Mouse (Mus musculus): ENCODE data around the gene Map3k12. TPM values are rescaled to one million over a fixed set of nuclear protein-coding genes. Genes with fewer than 3 reads are reported as not detected.

Map3k12 gene
- total and polyA plus RNA-seq, 2 experiments from 2014 or later, result 39.4 to 75.0 TPM

DNA sequence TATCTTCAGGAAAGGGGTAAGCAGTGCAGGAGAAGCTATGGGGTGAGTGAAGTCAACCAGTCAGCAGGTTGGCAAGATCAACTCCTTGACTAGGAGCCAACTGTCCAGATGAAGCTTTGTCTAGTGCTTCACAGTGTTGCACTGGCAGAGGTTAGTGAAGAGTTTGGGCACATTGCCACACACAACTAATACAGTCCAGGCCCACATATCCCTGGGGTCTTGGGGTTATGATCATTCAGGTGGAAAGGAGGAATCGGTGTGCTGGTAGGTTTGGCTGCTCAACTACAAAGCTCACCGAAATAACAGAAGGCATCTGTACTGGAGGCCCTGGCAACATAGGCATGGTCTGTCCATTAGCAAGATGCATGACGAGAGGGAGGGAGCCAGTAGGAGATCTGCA lies 30.6 kb upstream of the Map3k12 start:
- 57% methylated on average over 3 of the region's 3 CpGs for WGBS
- peak overlapping the region; percentile 72 for H3K27ac ChIP-seq (ENCODE audit: low read depth, low read length)
- no peak overlapping the region for H3K4me3 ChIP-seq (ENCODE audit: low read depth, low read length)
- TF ChIP-seq CTCF (IDR thresholded peaks at IDR 0.05; ENCODE audit: low read depth), result no peak
- H3K9ac ChIP-seq, result no peak overlapping the region
- ATAC-seq, result peak; percentile 27; the same call in 1 of the 2 replicates
- peaks cover 46% of the 10 kb centered on the region for H3K36me3 ChIP-seq (ENCODE audit: insufficient read depth)
- no peaks in the 10 kb centered on the region for H3K27me3 ChIP-seq (ENCODE audit: insufficient read depth, low read length)
- 0 out of 2 replicates have a peak, but pooled peaks cover 4% of the 10 kb centered on the region for H3K4me1 ChIP-seq (ENCODE audit: insufficient read depth)
- H3K4me2 ChIP-seq (ENCODE audit: low read depth), result no peak overlapping the region
- DNase-seq, result peak; percentile 47
- H3K9me3 ChIP-seq (ENCODE audit: low read length), result no peaks in the 10 kb centered on the region

DNA sequence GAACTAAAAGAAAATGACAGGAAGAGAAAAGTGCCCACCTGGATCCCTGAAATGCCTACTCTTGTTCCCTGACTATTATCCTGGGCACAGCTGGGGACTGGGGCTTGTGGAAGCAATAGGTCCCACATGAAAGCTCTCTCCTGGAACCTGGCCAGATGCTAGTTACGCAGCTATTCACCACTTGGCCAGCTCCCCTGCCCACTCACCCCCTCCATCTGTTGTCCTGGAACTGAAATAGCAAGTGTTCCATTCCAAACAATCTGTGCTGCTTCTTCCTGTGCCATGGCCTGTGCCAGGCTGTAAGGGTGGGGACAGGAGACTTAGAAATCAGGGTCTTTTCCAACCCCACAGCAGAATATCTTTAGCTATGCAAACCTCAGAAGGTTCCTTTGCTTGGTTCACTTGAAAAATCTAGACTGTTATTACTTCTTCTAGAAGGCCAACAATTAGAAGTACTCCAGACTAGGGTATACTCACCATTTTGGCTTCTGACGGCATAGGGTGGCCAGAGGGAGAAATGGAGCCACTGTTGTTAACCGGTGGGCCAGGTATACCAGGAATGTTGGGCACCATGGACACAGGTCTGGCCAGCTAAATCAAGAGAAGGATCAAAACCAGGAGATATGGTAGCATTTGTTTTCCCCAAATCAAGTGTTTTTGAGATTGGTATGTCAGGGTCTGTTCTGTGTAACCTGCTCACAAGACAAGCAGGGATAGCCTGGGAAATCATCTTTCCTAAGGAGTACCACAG lies 30.0 kb upstream of the Map3k12 start:
- Histone ChIP-seq H3K4me1 (ENCODE audit: insufficient read depth) (0 out of 2 replicates have a peak, but pooled peaks cover 4% of the 10 kb centered on the region), H3K4me3 (ENCODE audit: low read depth, low read length) (no peak overlapping the region), H3K36me3 (ENCODE audit: insufficient read depth) (peaks cover 40% of the 10 kb centered on the region; the same call in 1 of the 2 replicates), H3K27me3 (ENCODE audit: insufficient read depth, low read length) (no peaks in the 10 kb centered on the region), H3K9me3 (ENCODE audit: low read length) (no peaks in the 10 kb centered on the region), H3K9ac (no peak overlapping the region), H3K27ac (ENCODE audit: low read depth, low read length) (peak overlapping the region; percentile 72), H3K4me2 (ENCODE audit: low read depth) (no peak overlapping the region)
- 47% methylated on average over 3 of the region's 3 CpGs for WGBS
- peak; percentile 6; the same call in 1 of the 2 replicates for TF ChIP-seq CTCF (IDR thresholded peaks at IDR 0.05; ENCODE audit: low read depth)
- DNase-seq, result peak; percentile 79
- peak; percentile 83 for ATAC-seq

GRCm38 (mm10) chr15:102546246-102546645 lies 29.4 kb upstream of the Map3k12 start:
- 0 out of 2 replicates have a peak, but pooled peaks cover 4% of the 10 kb centered on the region for H3K4me1 ChIP-seq (ENCODE audit: insufficient read depth)
- H3K9me3 ChIP-seq (ENCODE audit: low read length), result no peaks in the 10 kb centered on the region
- DNase-seq (no peak), ATAC-seq (no peak)
- no peaks in the 10 kb centered on the region for H3K27me3 ChIP-seq (ENCODE audit: insufficient read depth, low read length)
- H3K4me3 ChIP-seq (ENCODE audit: low read depth, low read length), result no peak overlapping the region
- 77% methylated on average over 3 of the region's 3 CpGs for WGBS
- H3K4me2 ChIP-seq (ENCODE audit: low read depth), result no peak overlapping the region
- peak overlapping the region; percentile 72 for H3K27ac ChIP-seq (ENCODE audit: low read depth, low read length)
- H3K36me3 ChIP-seq (ENCODE audit: insufficient read depth), result peaks cover 38% of the 10 kb centered on the region; the same call in 1 of the 2 replicates
- no peak for TF ChIP-seq CTCF (IDR thresholded peaks at IDR 0.05; ENCODE audit: low read depth)
- H3K9ac ChIP-seq, result no peak overlapping the region

GRCm38 (mm10) chr15:102544801-102545200 lies 27.9 kb upstream of the Map3k12 start:
- Histone ChIP-seq H3K4me3 (ENCODE audit: low read depth, low read length) (no peak overlapping the region), H3K4me2 (ENCODE audit: low read depth) (no peak overlapping the region), H3K9ac (no peak overlapping the region), H3K4me1 (ENCODE audit: insufficient read depth) (0 out of 2 replicates have a peak, but pooled peaks cover 4% of the 10 kb centered on the region), H3K27me3 (ENCODE audit: insufficient read depth, low read length) (no peaks in the 10 kb centered on the region), H3K27ac (ENCODE audit: low read depth, low read length) (no peak overlapping the region), H3K9me3 (ENCODE audit: low read length) (no peaks in the 10 kb centered on the region), H3K36me3 (ENCODE audit: insufficient read depth) (peaks cover 45% of the 10 kb centered on the region)
- no peak for DNase-seq
- 69% methylated on average over 4 of the region's 4 CpGs for WGBS
- no peak for ATAC-seq
- no peak for TF ChIP-seq CTCF (IDR thresholded peaks at IDR 0.05; ENCODE audit: low read depth)

DNA sequence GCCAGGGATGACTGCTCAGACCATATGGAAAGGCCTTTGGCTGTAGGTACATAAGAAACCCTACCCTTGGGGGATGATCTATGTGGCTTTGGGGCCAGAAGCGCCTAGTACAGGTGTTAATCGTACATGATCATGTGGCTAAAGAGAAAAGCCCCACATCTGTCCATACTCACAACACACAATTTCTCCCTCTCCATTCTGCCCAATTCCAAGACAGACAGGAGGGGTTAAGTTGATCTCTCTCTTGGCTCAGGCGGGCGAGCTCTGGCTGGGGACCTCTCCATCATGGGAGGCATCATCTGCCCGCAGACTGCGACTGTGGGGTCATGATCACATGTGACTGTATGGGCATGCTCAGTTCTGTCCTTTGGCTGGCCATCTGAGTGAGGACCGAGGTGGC lies 17.1 kb upstream of the Map3k12 start:
- no peak for ATAC-seq
- no peak for DNase-seq
- H3K9me3 ChIP-seq (ENCODE audit: low read length), result no peaks in the 10 kb centered on the region
- H3K4me1 ChIP-seq (ENCODE audit: insufficient read depth), result no peaks in the 10 kb centered on the region
- no peak for TF ChIP-seq CTCF (IDR thresholded peaks at IDR 0.05; ENCODE audit: low read depth)
- H3K27ac ChIP-seq (ENCODE audit: low read depth, low read length), result no peak overlapping the region
- H3K9ac ChIP-seq, result no peak overlapping the region
- 94% methylated on average over 7 of the region's 7 CpGs for WGBS
- H3K4me2 ChIP-seq (ENCODE audit: low read depth), result no peak overlapping the region
- no peaks in the 10 kb centered on the region for H3K27me3 ChIP-seq (ENCODE audit: insufficient read depth, low read length)
- no peak overlapping the region for H3K4me3 ChIP-seq (ENCODE audit: low read depth, low read length)
- peaks cover 59% of the 10 kb centered on the region for H3K36me3 ChIP-seq (ENCODE audit: insufficient read depth)

- ATAC-seq, result peak; percentile 75
- no peak overlapping the region for H3K4me2 ChIP-seq (ENCODE audit: low read depth)
- WGBS, result 62% methylated on average over 3 of the region's 3 CpGs
Measured at GRCm38 (mm10) chr15:102532106-102532900, 15.4 kb upstream of the Map3k12 start.

More at GRCm38 (mm10) chr15:102532106-102532900, 15.4 kb upstream of the Map3k12 start:
- Histone ChIP-seq H3K27ac (ENCODE audit: low read depth, low read length) (peak overlapping the region; percentile 64), H3K27me3 (ENCODE audit: insufficient read depth, low read length) (no peaks in the 10 kb centered on the region), H3K4me1 (ENCODE audit: insufficient read depth) (no peaks in the 10 kb centered on the region), H3K36me3 (ENCODE audit: insufficient read depth) (peaks cover 71% of the 10 kb centered on the region), H3K9me3 (ENCODE audit: low read length) (no peaks in the 10 kb centered on the region), H3K9ac (no peak overlapping the region), H3K4me3 (ENCODE audit: low read depth, low read length) (no peak overlapping the region)
- DNase-seq, result no peak
- no peak for TF ChIP-seq CTCF (IDR thresholded peaks at IDR 0.05; ENCODE audit: low read depth)

Measured in forebrain, postnatal 0 days (tissue).